Mouse (Mus musculus) CH12.LX (cell line): Measurements from ENCODE around the gene Hist1h2bj. TPM values are rescaled to one million over a fixed set of nuclear protein-coding genes. Genes with fewer than 3 reads are reported as not detected.

ENCODE experiments used
- DNase-seq: peaks from one replicate; pipeline ENCODE4 v3.0.0-alpha.2; 2013; ENCODE audit errors: extremely low read depth
- H3K27ac ChIP-seq: 2 replicates; pipeline ENCODE4 v1.5.1; 2012; ENCODE audit warnings: low read depth, mild to moderate bottlenecking, control low read depth, moderate library complexity; ENCODE audit not compliant: insufficient read depth
- H3K27me3 ChIP-seq: replicated peaks from 2 replicates; pipeline ENCODE3; 2012; ENCODE audit warnings: inconsistent platforms
- H3K36me3 ChIP-seq, 2 experiments: replicated peaks in 1 of 2; 2 replicates each; pipeline versions ENCODE3 to v1.6.1; 2012; ENCODE audit warnings: inconsistent platforms in 1 of 2, low read length in 1 of 2, mild to moderate bottlenecking in 1 of 2, mixed read lengths in 1 of 2, moderate library complexity in 1 of 2; ENCODE audit not compliant: control insufficient read depth in 1 of 2, insufficient read depth in 1 of 2
- H3K4me1 ChIP-seq, 2 experiments: 2 replicates each; pipeline ENCODE4 v1.6.1; 2012; ENCODE audit warnings: inconsistent platforms in 1 of 2, moderate library complexity in 1 of 2; ENCODE audit not compliant: insufficient read depth in 2 of 2, control insufficient read depth in 1 of 2
- H3K4me2 ChIP-seq: 2 replicates; pipeline ENCODE4 v1.6.1; 2012; ENCODE audit warnings: low read depth, mild to moderate bottlenecking, control low read depth; ENCODE audit not compliant: poor library complexity, insufficient read depth, severe bottlenecking
- H3K4me3 ChIP-seq, 3 experiments: fragments of 150-350 bp in 1 of 3; sonication (generic) in 1 of 3; replicated peaks in 1 of 3; 2 replicates each; pipeline versions ENCODE3 to v1.5.1; 2011 to 2012; ENCODE audit warnings: low read depth in 2 of 3, low read length in 2 of 3, mild to moderate bottlenecking in 2 of 3, moderate library complexity in 2 of 3, control low read depth in 1 of 3, improper control_type of control experiment in 1 of 3, inconsistent platforms in 1 of 3, mixed read lengths in 1 of 3; ENCODE audit not compliant: poor library complexity in 1 of 3
- H3K79me2 ChIP-seq: replicated peaks from 2 replicates; pipeline ENCODE4 v1.6.1; 2012; ENCODE audit warnings: mild to moderate bottlenecking, moderate library complexity; ENCODE audit not compliant: control insufficient read depth, poor library complexity, insufficient read depth, severe bottlenecking; ENCODE audit errors: extremely low read depth
- H3K9ac ChIP-seq: 2 replicates; pipeline ENCODE4 v1.6.1; 2012; ENCODE audit warnings: low read depth, mild to moderate bottlenecking, control low read depth, moderate library complexity; ENCODE audit not compliant: insufficient read depth
- H3K9me3 ChIP-seq: replicated peaks from 2 replicates; pipeline ENCODE3; 2012; ENCODE audit warnings: low read length, inconsistent platforms, mixed read lengths
- BHLHE40 ChIP-seq: IDR thresholded peaks from 2 replicates; pipeline ENCODE4 v1.6.1; 2011; ENCODE audit warnings: mild to moderate bottlenecking, low read depth, low read length, improper control_type of control experiment
- CTCF ChIP-seq, 2 experiments: IDR thresholded peaks in 1 of 2; conservative IDR thresholded peaks in 1 of 2; 2 replicates each; pipeline ENCODE4 v1.5.1; 2011 to 2012; ENCODE audit warnings: low read depth in 2 of 2, low read length in 2 of 2, improper control_type of control experiment in 1 of 2, inconsistent platforms in 1 of 2, mild to moderate bottlenecking in 1 of 2, moderate library complexity in 1 of 2
- IRF4 ChIP-seq: IDR thresholded peaks from 2 replicates; pipeline ENCODE4 v1.6.1; 2014; ENCODE audit warnings: low read depth, mild to moderate bottlenecking, inconsistent platforms, low read length, improper control_type of control experiment
- JUN ChIP-seq: IDR thresholded peaks from 2 replicates; pipeline ENCODE4 v1.6.1; 2011; ENCODE audit warnings: low read depth, mild to moderate bottlenecking, low read length, improper control_type of control experiment, moderate library complexity; ENCODE audit not compliant: insufficient read depth
- JUND ChIP-seq: conservative IDR thresholded peaks from 2 replicates; pipeline ENCODE4 v1.6.1; 2011; ENCODE audit warnings: low read depth, low read length, improper control_type of control experiment
- MXI1 ChIP-seq: IDR thresholded peaks from 2 replicates; pipeline ENCODE4 v1.6.1; 2011; ENCODE audit warnings: mild to moderate bottlenecking, low read depth, low read length, improper control_type of control experiment
- MYC ChIP-seq: IDR thresholded peaks from 2 replicates; pipeline ENCODE4 v1.6.1; 2011; ENCODE audit warnings: low read depth, mild to moderate bottlenecking, improper control_type of control experiment, low read length
- NELFE ChIP-seq: IDR thresholded peaks from 2 replicates; pipeline ENCODE4 v1.6.1; 2011; ENCODE audit warnings: low read depth, low read length, improper control_type of control experiment
- NRF1 ChIP-seq: IDR thresholded peaks from 2 replicates; pipeline ENCODE4 v1.6.1; 2014; ENCODE audit warnings: low read depth, mild to moderate bottlenecking, inconsistent platforms, low read length, improper control_type of control experiment, moderate library complexity
- POLR2A ChIP-seq: IDR thresholded peaks from 2 replicates; pipeline ENCODE4 v1.6.1; 2011; ENCODE audit warnings: low read depth, mild to moderate bottlenecking, improper control_type of control experiment, low read length
- SIN3A ChIP-seq: IDR thresholded peaks from 2 replicates; pipeline ENCODE4 v1.6.1; 2012; ENCODE audit warnings: low read length, improper control_type of control experiment, inconsistent platforms
- UBTF ChIP-seq: IDR thresholded peaks from 2 replicates; pipeline ENCODE4 v1.6.1; 2012; ENCODE audit warnings: low read depth, mild to moderate bottlenecking, inconsistent platforms, low read length, improper control_type of control experiment, moderate library complexity
- dilution Hi-C: fragments of 300-500 bp; cut with MboI; formaldehyde crosslinking; loops from 2 replicates; pipeline ENCODE4 v1.14.3; 2020; ENCODE audit warnings: low sequenced_read_pairs; ENCODE audit not compliant: extremely low pct_unique_long_range_greater_than_20kb, extremely low pct_ligation_motif_present
- in situ Hi-C: fragments of 300-500 bp; cut with MboI; formaldehyde crosslinking; loops from 3 replicates; pipeline ENCODE4 v1.14.3; 2019; ENCODE audit warnings: low sequenced_read_pairs, low pct_ligation_motif_present, low pct_unique_long_range_greater_than_20kb, mixed read lengths
- polyA plus RNA-seq: library from polyadenylated mRNA; unstranded; fragments of >175 nt; gene quantifications from 2 replicates; pipeline ENCODE4 v1.2.1, GENCODE M21; 2012; ENCODE audit warnings: low read depth; ENCODE audit not compliant: insufficient read length
- total RNA-seq, 2 experiments: library from RNA; depleted of rRNA; stranded (reverse); fragments of 300-350 nt in 1 of 2; fragments of >200 nt in 1 of 2; gene quantifications; 2 replicates each; pipeline ENCODE4 v1.2.3; 2012 to 2014

The Hist1h2bj gene
- total and polyA plus RNA-seq, 3 experiments = 2.5 to 1,790 (median 23.8) TPM

- DNase-seq = no peak
- in situ Hi-C loops (loop anchor here (25.0 kb wide), 1 partner anchor 593 kb away; the partner anchor contains the start of gene Zkscan3), dilution Hi-C loops (no loop called here)
- Histone ChIP-seq H3K9ac (peak overlapping the region; percentile 33), H3K36me3 (no peaks in the 10 kb centered on the region), H3K4me3 (peak overlapping the region; percentile 59 to 74 (median 60)), H3K4me1 (peaks cover 6 to 35% of the 10 kb centered on the region in 2 experiments), H3K27ac (no peak overlapping the region), H3K9me3 (no peaks in the 10 kb centered on the region), H3K27me3 (peaks cover 78% of the 10 kb centered on the region), H3K4me2 (peak overlapping the region; percentile 84), H3K79me2 (no peaks in the 10 kb centered on the region)
- TF ChIP-seq MXI1 (no peak), MYC (no peak), SIN3A (no peak), IRF4 (no peak), POLR2A (no peak), NELFE (no peak), UBTF (peak; percentile 73; the same call in 1 of the 2 replicates), NRF1 (peak; percentile 62), BHLHE40 (peak; percentile 52)
These were observed 37.2 kb upstream of the Hist1h2bj start for GRCm38 (mm10) chr13:22005605-22006333.

- H3K4me2 ChIP-seq = peak overlapping the region; percentile 84
- no peak for TF ChIP-seq SIN3A
- TF ChIP-seq CTCF (conservative IDR thresholded peaks at IDR 0.05 in 1 of 2, IDR thresholded peaks at IDR 0.05 in 1 of 2; ENCODE audit: low read depth in 2 of 2, low read length in 2 of 2) = peak in 1 of 2 experiments; percentile 17; a peak in 1 of 4 replicates
- H3K4me1 ChIP-seq = peaks cover 3 to 28% of the 10 kb centered on the region in 2 experiments
- peaks cover 79% of the 10 kb centered on the region for H3K27me3 ChIP-seq
- no peaks in the 10 kb centered on the region for H3K9me3 ChIP-seq
- H3K79me2 ChIP-seq = no peaks in the 10 kb centered on the region
- peak overlapping the region; percentile 59 to 74 (median 60) for H3K4me3 ChIP-seq
- no peaks in the 10 kb centered on the region for H3K36me3 ChIP-seq
- H3K27ac ChIP-seq = no peak overlapping the region
- dilution Hi-C loops (no loop called here), in situ Hi-C loops (loop anchor here (25.0 kb wide), 1 partner anchor 594 kb away; the partner anchor contains the start of gene Zkscan3)
- H3K9ac ChIP-seq = peak overlapping the region; percentile 33
- DNase-seq = peak; percentile 72
These were observed 36.5 kb upstream of the Hist1h2bj start for GRCm38 (mm10) chr13:22006334-22007120.

DNA sequence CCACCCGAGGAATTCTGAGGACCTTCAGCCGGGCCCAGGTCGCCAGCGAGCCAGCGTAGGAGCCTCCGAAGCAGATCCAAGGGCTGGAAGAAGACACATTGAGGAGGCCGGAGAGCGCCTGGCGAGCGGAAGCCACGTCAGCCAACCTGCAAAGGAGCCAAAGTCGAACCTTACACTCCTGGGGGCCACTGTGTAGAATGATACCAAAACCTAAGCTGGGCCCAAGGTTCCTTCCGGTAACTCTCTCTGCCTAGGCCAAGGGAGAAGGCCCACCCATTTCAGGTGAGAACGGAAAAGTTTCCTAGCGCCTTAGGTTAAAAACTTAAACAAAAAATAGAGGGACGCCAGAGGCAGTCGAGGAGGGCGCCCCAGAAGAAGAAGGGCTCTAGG is 35.9 kb upstream of the Hist1h2bj start:
- Histone ChIP-seq H3K4me2 (peak overlapping the region; percentile 84; the same call in 1 of the 2 replicates), H3K79me2 (no peaks in the 10 kb centered on the region), H3K27me3 (peaks cover 83% of the 10 kb centered on the region), H3K9ac (no peak overlapping the region), H3K9me3 (no peaks in the 10 kb centered on the region), H3K27ac (no peak overlapping the region), H3K4me3 (no peak overlapping the region), H3K4me1 (peaks cover 3 to 22% of the 10 kb centered on the region in 2 experiments), H3K36me3 (no peaks in the 10 kb centered on the region)
- DNase-seq = no peak
- in situ Hi-C loops (loop anchor here (25.0 kb wide), 1 partner anchor 595 kb away; the partner anchor contains the start of gene Zkscan3), dilution Hi-C loops (no loop called here)
- TF ChIP-seq JUN = no peak
- no peak for TF ChIP-seq JUND
